ENCODE assay signal across 9 mouse cellular contexts in genomic region chr11:43495532-43495931, GRCm38 (mm10). TPM values are rescaled to one million over a fixed set of nuclear protein-coding genes. Genes with fewer than 3 reads are reported as not detected.
DNase-seq lines count a peak whose midpoint lies in the region; ATAC-seq and TF ChIP-seq lines count a peak whose summit lies in the region.
"Had no signal": no experiment of that assay in that cellular context is flagged by ENCODE, and none has a peak within 500 bp of the region (broad histone marks: within the 10 kb centered on the region; RNA-seq: fewer than 3 reads in every experiment).

No protein-coding gene starts in this region.

- intact Hi-C loops in left cerebral cortex, adult 2 months (cut with DNase I), result no loop called here

- no peak overlapping the region for H3K9ac ChIP-seq in heart, embryonic 11.5 days (ENCODE audit: low read depth, low read length)
- no peak overlapping the region for H3K9ac ChIP-seq in stomach, postnatal 0 days (ENCODE audit: low read length)

- no peak overlapping the region for H3K4me3 ChIP-seq in heart, embryonic 11.5 days (ENCODE audit: low read depth, low read length)
- H3K4me3 ChIP-seq in left cerebral cortex, adult 2 months, result no peak overlapping the region
- H3K4me3 ChIP-seq in stomach, postnatal 0 days (ENCODE audit: low read depth, low read length), result no peak overlapping the region
- no peak overlapping the region for H3K4me3 ChIP-seq in limb, embryonic 10.5 days

- ATAC-seq in heart, embryonic 11.5 days (replicated peaks; ENCODE audit: insufficient number of reproducible peaks, low FRiP score, low TSS enrichment), result no peak
- peak; percentile 47; the same call in 1 of the 2 replicates for ATAC-seq in stomach, postnatal 0 days (ENCODE audit: low FRiP score, low TSS enrichment)

- no peak for TF ChIP-seq EP300 in stomach, postnatal 0 days (optimal IDR thresholded peaks at IDR 0.05)

- no peaks in the 10 kb centered on the region for H3K36me3 ChIP-seq in heart, embryonic 11.5 days (ENCODE audit: control insufficient read depth, insufficient read depth, low read length)
- no peaks in the 10 kb centered on the region for H3K36me3 ChIP-seq in stomach, postnatal 0 days (ENCODE audit: control insufficient read depth, insufficient read depth, low read length)
- no peaks in the 10 kb centered on the region for H3K36me3 ChIP-seq in limb, embryonic 10.5 days

- 41% methylated on average over 3 of the region's 3 CpGs for WGBS in heart, embryonic 11.5 days (ENCODE audit: insufficient replicate concordance)
- 17% methylated on average over 3 of the region's 3 CpGs for WGBS in stomach, postnatal 0 days
- WGBS in limb, embryonic 10.5 days, result 69% methylated on average over 3 of the region's 3 CpGs

- DNase-seq in heart, adult 18-20 months, result peak; percentile 45 to 55
- DNase-seq in urinary bladder, adult 2 months (ENCODE audit: low spot score), result peak; percentile 40
- DNase-seq in urinary bladder, postnatal 10 days (ENCODE audit: low spot score), result no peak
- DNase-seq in left cerebral cortex, adult 2 months (ENCODE audit: extremely low spot score in 1 of 2, low spot score in 2 of 2), result peak; percentile 53 to 54
- peak; percentile 66 for DNase-seq in stomach, postnatal 0 days (ENCODE audit: low spot score)
- DNase-seq in limb, embryonic 10.5 days (ENCODE audit: low spot score), result no peak
- no peak for DNase-seq in thymus, postnatal 4 days

- H3K4me2 ChIP-seq in heart, embryonic 11.5 days, result no peak overlapping the region
- H3K4me2 ChIP-seq in stomach, postnatal 0 days (replicated peaks; ENCODE audit: low read depth), result no peak overlapping the region

- 0 out of 2 replicates have a peak, but pooled peaks cover 4% of the 10 kb centered on the region for H3K9me3 ChIP-seq in heart, embryonic 11.5 days (replicated peaks; ENCODE audit: control insufficient read depth, low read length)
- no peaks in the 10 kb centered on the region for H3K9me3 ChIP-seq in stomach, postnatal 0 days (ENCODE audit: control insufficient read depth, low read length)
- no peaks in the 10 kb centered on the region for H3K9me3 ChIP-seq in limb, embryonic 10.5 days (replicated peaks)

- no peaks in the 10 kb centered on the region for H3K27me3 ChIP-seq in heart, embryonic 11.5 days (ENCODE audit: control insufficient read depth, insufficient read depth, low read length)
- H3K27me3 ChIP-seq in stomach, postnatal 0 days (ENCODE audit: control insufficient read depth, insufficient read depth, low read length), result no peaks in the 10 kb centered on the region
- no peaks in the 10 kb centered on the region for H3K27me3 ChIP-seq in limb, embryonic 10.5 days (ENCODE audit: low read depth, poor library complexity, severe bottlenecking)

- no peak for TF ChIP-seq CTCF in left cerebral cortex, adult 2 months (IDR thresholded peaks at IDR 0.05)
- no peak for TF ChIP-seq CTCF in stomach, postnatal 0 days (IDR thresholded peaks at IDR 0.05; ENCODE audit: low read depth)

- H3K27ac ChIP-seq in heart, embryonic 11.5 days (ENCODE audit: low read depth, low read length), result no peak overlapping the region
- no peak overlapping the region for H3K27ac ChIP-seq in left cerebral cortex, adult 2 months
- no peak overlapping the region for H3K27ac ChIP-seq in stomach, postnatal 0 days (replicated peaks)
- no peak overlapping the region for H3K27ac ChIP-seq in limb, embryonic 10.5 days
- H3K27ac ChIP-seq: kidney, postnatal 0 days had no signal

- H3K4me1 ChIP-seq in heart, embryonic 11.5 days (ENCODE audit: control insufficient read depth, insufficient read depth, low read length), result no peaks in the 10 kb centered on the region
- no peaks in the 10 kb centered on the region for H3K4me1 ChIP-seq in stomach, postnatal 0 days (replicated peaks; ENCODE audit: control insufficient read depth, insufficient read depth)
- peaks cover 3% of the 10 kb centered on the region; the same call in 1 of the 2 replicates for H3K4me1 ChIP-seq in limb, embryonic 10.5 days

RNA-seq across cellular contexts. Expression of gene C1qtnf2, which starts 21.5 kb away (rescaled TPM):
- total RNA-seq in heart, adult 18-20 months (2021), result 1 to 10 TPM; 3.8 to 4.2 TPM
- 1.3 and 1.6 TPM in 2 replicates for polyA plus RNA-seq in heart, embryonic 11.5 days (2014; fragmentation: Nextera tagmentation; extraction: Ambion mirVana)
- 47.2 and 53.2 TPM in 2 replicates for polyA plus RNA-seq in urinary bladder, adult 2 months (2012; rRNA removed)
- total RNA-seq in left cerebral cortex, adult 2 months (2021), result 1 to 10 TPM; 1.8 to 2.2 TPM
- polyA plus RNA-seq in stomach, postnatal 0 days (2015; fragmentation: Nextera tagmentation; extraction: Ambion mirVana), result 18.0 and 19.8 TPM in 2 replicates
- 0.45 and 0.64 TPM in 2 replicates for polyA plus RNA-seq in limb, embryonic 10.5 days (2016; fragmentation: Nextera tagmentation; extraction: Ambion mirVana)

RNA-seq across cellular contexts. Expression of gene Ccnjl, which starts 33.1 kb away (rescaled TPM):
- total RNA-seq in heart, adult 18-20 months (2021), result 1 to 10 TPM; 1.3 to 1.6 TPM
- polyA plus RNA-seq in heart, embryonic 11.5 days (2014; fragmentation: Nextera tagmentation; extraction: Ambion mirVana), result 23.2 and 25.1 TPM in 2 replicates
- 3.3 and 4.0 TPM in 2 replicates for polyA plus RNA-seq in urinary bladder, adult 2 months (2012; rRNA removed)
- total RNA-seq in left cerebral cortex, adult 2 months (2021), result 1 to 10 TPM; 3.8 to 4.6 TPM
- 5.2 and 5.5 TPM in 2 replicates for polyA plus RNA-seq in stomach, postnatal 0 days (2015; fragmentation: Nextera tagmentation; extraction: Ambion mirVana)
- 36.3 and 40.6 TPM in 2 replicates for polyA plus RNA-seq in limb, embryonic 10.5 days (2016; fragmentation: Nextera tagmentation; extraction: Ambion mirVana)

Comparison
In these comparisons a context has a peak if more than half of its experiments do, and no peak if none do; other contexts are left out.
1. DNase-seq: peak in heart, adult 18-20 months (2 of 2), urinary bladder, adult 2 months (single experiment), left cerebral cortex, adult 2 months (2 of 2) and stomach, postnatal 0 days (single experiment); none in urinary bladder, postnatal 10 days (single experiment), limb, embryonic 10.5 days (single experiment) and thymus, postnatal 4 days (single experiment).